Mouse (Mus musculus) forebrain, embryonic 14.5 days (tissue): ENCODE results near the gene Iffo1. TPM values are rescaled to one million over a fixed set of nuclear protein-coding genes. Genes with fewer than 3 reads are reported as not detected.

Experiments
- ATAC-seq: fragments of 200-750 bp; cut with Nextera tagmentation; 2 replicates; pipeline ENCODE4 v1.8.0; 2017; ENCODE audit warnings: mild to moderate bottlenecking, moderate library complexity
- DNase-seq: peaks from one replicate; pipeline ENCODE4 v3.0.0-alpha.2; 2015; ENCODE audit warnings: low spot score
- H3K27ac ChIP-seq: fragments of 300-500 bp; sonication (generic); 2 replicates; pipeline ENCODE4 v1.5.1; 2014; ENCODE audit warnings: low read depth, mild to moderate bottlenecking, control low read depth, low read length, moderate library complexity
- H3K27me3 ChIP-seq: fragments of 300-500 bp; sonication (generic); replicated peaks from 2 replicates; pipeline ENCODE4 v1.6.1; 2014; ENCODE audit warnings: low read length, control low read depth, mixed read lengths; ENCODE audit not compliant: control insufficient read depth, insufficient read depth
- H3K36me3 ChIP-seq: fragments of 300-500 bp; sonication (generic); 2 replicates; pipeline ENCODE4 v1.6.1; 2014; ENCODE audit warnings: low read length, control low read depth; ENCODE audit not compliant: control insufficient read depth, insufficient read depth
- H3K4me1 ChIP-seq: fragments of 300-500 bp; sonication (generic); 2 replicates; pipeline ENCODE4 v1.6.1; 2014; ENCODE audit warnings: antibody characterized with exemption, low read length, control low read depth; ENCODE audit not compliant: control insufficient read depth, insufficient read depth
- H3K4me2 ChIP-seq: fragments of 300-500 bp; sonication (generic); 2 replicates; pipeline ENCODE4 v1.6.1; 2014; ENCODE audit warnings: mild to moderate bottlenecking, control low read depth, low read length
- H3K4me3 ChIP-seq: fragments of 300-500 bp; sonication (generic); 2 replicates; pipeline ENCODE4 v1.5.1; 2014; ENCODE audit warnings: low read depth, low read length, control low read depth
- H3K9ac ChIP-seq: fragments of 300-500 bp; sonication (generic); 2 replicates; pipeline ENCODE4 v1.6.1; 2014; ENCODE audit warnings: mild to moderate bottlenecking, low read length, control low read depth, moderate library complexity
- H3K9me3 ChIP-seq: fragments of 300-500 bp; sonication (generic); replicated peaks from 2 replicates; pipeline ENCODE4 v1.6.1; 2016; ENCODE audit warnings: low read length, control low read depth, mixed read lengths; ENCODE audit not compliant: control insufficient read depth
- WGBS: fragments of 180-500 bp; shearing (Covaris S2); extraction: QIAGEN DNeasy Blood & Tissue Kit; methylation state at CpG from one replicate; pipeline ENCODE4 v1.1.7; 2014; 5-methylcytosine and 5-hydroxymethylcytosine counted together
- microRNA-seq: library from miRNA; unstranded; fragments of <30 nt; microRNA quantifications from one replicate; pipeline ENCODE4, GENCODE M21; 2016
- polyA plus RNA-seq: library from polyadenylated mRNA; unstranded; fragments of >200 nt; fragmentation: Nextera tagmentation; extraction: Ambion mirVana; gene quantifications from 2 replicates; pipeline ENCODE4 v1.2.1, GENCODE M21; 2014

The Iffo1 gene
- polyA plus RNA-seq, 1 experiment from 2014 or later = 10.8 TPM

- Histone ChIP-seq H3K36me3 (no peaks in the 10 kb centered on the region), H3K27ac (no peak overlapping the region), H3K9me3 (no peaks in the 10 kb centered on the region), H3K4me2 (no peak overlapping the region), H3K27me3 (0 out of 2 replicates have a peak, but pooled peaks cover 3% of the 10 kb centered on the region), H3K9ac (no peak overlapping the region), H3K4me3 (no peak overlapping the region), H3K4me1 (no peaks in the 10 kb centered on the region)
- no peak for ATAC-seq
- DNase-seq = no peak
- 86% methylated on average over 1 of the region's 1 CpGs for WGBS
These were observed 65.4 kb downstream of the Iffo1 start for GRCm38 (mm10) chr6:125210436-125210835.

Small RNAs within 50 kb of the gene (microRNA-seq; reads per million reads assigned to microRNA genes)
- 0.93 reads per million for gene Mir3098
- gene Mir7045 = not detected

Other genes with a start within 250 kb of the Iffo1 start
- gene Lag3, start 233.5 kb upstream of the Iffo1 start, polyA plus RNA-seq = 1.2 and 2.7 TPM in 2 replicates
- 479 and 481 TPM in 2 replicates for gene Ptms, start 225.1 kb upstream of the Iffo1 start, polyA plus RNA-seq
- 470 and 520 TPM in 2 replicates for gene Mlf2, start 213.9 kb upstream of the Iffo1 start, polyA plus RNA-seq
- 96.5 and 105 TPM in 2 replicates for gene Cops7a, start 179.7 kb upstream of the Iffo1 start, polyA plus RNA-seq
- 22.6 and 28.0 TPM in 2 replicates for gene Pianp, start 148.5 kb upstream of the Iffo1 start, polyA plus RNA-seq
- 8.4 and 9.8 TPM in 2 replicates for gene Zfp384, start 136.1 kb upstream of the Iffo1 start, polyA plus RNA-seq
- gene Ing4, start 105.5 kb upstream of the Iffo1 start, polyA plus RNA-seq = 178 and 181 TPM in 2 replicates
- gene Acrbp, start 95.6 kb upstream of the Iffo1 start, polyA plus RNA-seq = 10.2 and 14.8 TPM in 2 replicates
- 0.21 and 0.81 TPM in 2 replicates for gene Lpar5, start 77.3 kb upstream of the Iffo1 start, polyA plus RNA-seq
- gene Chd4, start 49.3 kb upstream of the Iffo1 start, polyA plus RNA-seq = 61.1 and 66.1 TPM in 2 replicates
- gene Nop2, start 13.3 kb upstream of the Iffo1 start, polyA plus RNA-seq = 46.8 and 52.7 TPM in 2 replicates
- gene Gapdh, start 21.2 kb downstream of the Iffo1 start, polyA plus RNA-seq = 1,676 and 1,964 TPM in 2 replicates
- gene Ncapd2, start 46.5 kb downstream of the Iffo1 start, polyA plus RNA-seq = 64.4 and 67.6 TPM in 2 replicates
- 160 and 179 TPM in 2 replicates for gene Mrpl51, start 46.6 kb downstream of the Iffo1 start, polyA plus RNA-seq
- 1.7 and 2.7 TPM in 2 replicates for gene Vamp1, start 70.3 kb downstream of the Iffo1 start, polyA plus RNA-seq
- gene Tapbpl, start 86.6 kb downstream of the Iffo1 start, polyA plus RNA-seq = 1.8 and 2.6 TPM in 2 replicates
- 0.24 and 0.37 TPM in 2 replicates for gene Cd27, start 91.8 kb downstream of the Iffo1 start, polyA plus RNA-seq
- 0.15 TPM in 1 of 2 replicates, not detected in the other for gene Tuba3a, start 140.8 kb downstream of the Iffo1 start, polyA plus RNA-seq
- 10.8 and 12.9 TPM in 2 replicates for gene Ltbr, start 168.6 kb downstream of the Iffo1 start, polyA plus RNA-seq
- 0.29 and 0.37 TPM in 2 replicates for gene Scnn1a, start 175.4 kb downstream of the Iffo1 start, polyA plus RNA-seq
- gene Tnfrsf1a, start 204.1 kb downstream of the Iffo1 start, polyA plus RNA-seq = 14.2 and 16.2 TPM in 2 replicates
- 0.16 TPM in 1 of 2 replicates, not detected in the other for gene Plekhg6, start 235.6 kb downstream of the Iffo1 start, polyA plus RNA-seq